Mouse (Mus musculus) embryonic facial prominence, embryonic 11.5 days (tissue): ENCODE measurements around the gene Aox2. TPM values are rescaled to one million over a fixed set of nuclear protein-coding genes. Genes with fewer than 3 reads are reported as not detected.

Experiments used
- ATAC-seq: fragments of 200-750 bp; cut with Nextera tagmentation; replicated peaks from 2 replicates; pipeline ENCODE4 v1.8.0; 2017; ENCODE audit warnings: low read depth; ENCODE audit not compliant: insufficient number of reproducible peaks, low FRiP score, low TSS enrichment
- DNase-seq: peaks from one replicate; pipeline ENCODE4 v3.0.0-alpha.2; 2015; ENCODE audit warnings: low spot score
- H3K27ac ChIP-seq: fragments of 300-500 bp; sonication (generic); replicated peaks from 2 replicates; pipeline ENCODE4 v1.5.1; 2014; ENCODE audit warnings: mild to moderate bottlenecking, low read depth, low read length, control low read depth
- H3K27me3 ChIP-seq: fragments of 300-500 bp; sonication (generic); 2 replicates; pipeline ENCODE4 v1.6.1; 2014; ENCODE audit warnings: mild to moderate bottlenecking, low read length, moderate library complexity, mixed read lengths; ENCODE audit not compliant: control insufficient read depth, insufficient read depth
- H3K36me3 ChIP-seq: fragments of 300-500 bp; sonication (generic); replicated peaks from 2 replicates; pipeline ENCODE4 v1.6.1; 2014; ENCODE audit warnings: low read depth, mild to moderate bottlenecking, low read length, moderate library complexity, mixed read lengths; ENCODE audit not compliant: control insufficient read depth, insufficient read depth
- H3K4me1 ChIP-seq: fragments of 300-500 bp; sonication (generic); 2 replicates; pipeline ENCODE4 v1.6.1; 2014; ENCODE audit warnings: low read length, mixed read lengths; ENCODE audit not compliant: control insufficient read depth, insufficient read depth
- H3K4me2 ChIP-seq: fragments of 300-500 bp; sonication (generic); 2 replicates; pipeline ENCODE4 v1.6.1; 2014; ENCODE audit warnings: low read depth, mild to moderate bottlenecking, control low read depth, low read length, moderate library complexity
- H3K4me3 ChIP-seq: fragments of 300-500 bp; sonication (generic); 2 replicates; pipeline ENCODE4 v1.5.1; 2014; ENCODE audit warnings: low read depth, low read length, control low read depth
- H3K9ac ChIP-seq: fragments of 300-500 bp; sonication (generic); replicated peaks from 2 replicates; pipeline ENCODE4 v1.6.1; 2014; ENCODE audit warnings: mild to moderate bottlenecking, control low read depth, low read length
- H3K9me3 ChIP-seq: fragments of 300-500 bp; sonication (generic); replicated peaks from 2 replicates; pipeline ENCODE4 v1.6.1; 2016; ENCODE audit warnings: mild to moderate bottlenecking, low read length, inconsistent platforms, mixed read lengths; ENCODE audit not compliant: control insufficient read depth
- WGBS: fragments of 180-500 bp; shearing (Covaris S2); extraction: QIAGEN DNeasy Blood & Tissue Kit; methylation state at CpG from one replicate; pipeline ENCODE4 v1.1.7; 2014; 5-methylcytosine and 5-hydroxymethylcytosine counted together
- polyA plus RNA-seq: library from polyadenylated mRNA; unstranded; fragments of >200 nt; fragmentation: Nextera tagmentation; extraction: Ambion mirVana; gene quantifications from 2 replicates; pipeline ENCODE4 v1.2.1, GENCODE M21; 2014

The Aox2 gene
- polyA plus RNA-seq, 1 experiment from 2014 or later = not detected

DNA sequence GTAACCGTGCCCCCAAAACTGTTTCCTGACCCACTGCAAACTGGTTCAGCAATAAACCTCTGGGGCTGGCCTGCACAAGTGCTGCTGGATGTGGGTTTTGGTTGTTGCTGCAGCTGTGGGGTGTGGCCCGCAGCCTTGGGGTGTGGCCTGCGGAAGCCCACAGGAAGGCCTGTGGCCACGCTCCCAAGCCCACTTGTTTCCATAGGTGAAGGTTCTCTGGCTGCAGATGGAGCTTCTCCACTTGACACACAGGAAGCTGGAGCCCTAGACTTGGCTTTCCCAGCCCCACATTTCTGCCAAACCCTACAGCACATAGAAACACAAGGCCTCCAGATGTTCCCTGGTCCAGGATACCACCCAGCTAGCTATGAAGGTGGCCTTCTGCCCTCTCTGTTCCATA lies 25.6 kb downstream of the Aox2 start:
- 93% methylated on average over 4 of the region's 4 CpGs for WGBS
- ATAC-seq = no peak
- H3K36me3 ChIP-seq = no peaks in the 10 kb centered on the region
- H3K9me3 ChIP-seq = no peaks in the 10 kb centered on the region
- no peak overlapping the region for H3K9ac ChIP-seq
- no peak for DNase-seq
- no peak overlapping the region for H3K4me3 ChIP-seq
- H3K27ac ChIP-seq = no peak overlapping the region
- no peaks in the 10 kb centered on the region for H3K27me3 ChIP-seq
- no peak overlapping the region for H3K4me2 ChIP-seq
- H3K4me1 ChIP-seq = no peaks in the 10 kb centered on the region

- H3K4me3 ChIP-seq = no peak overlapping the region
- ATAC-seq (no peak), DNase-seq (no peak)
- H3K27me3 ChIP-seq = no peaks in the 10 kb centered on the region
- no peak overlapping the region for H3K27ac ChIP-seq
- H3K9ac ChIP-seq = no peak overlapping the region
- H3K9me3 ChIP-seq = no peaks in the 10 kb centered on the region
- no peak overlapping the region for H3K4me2 ChIP-seq
- H3K36me3 ChIP-seq = no peaks in the 10 kb centered on the region
- 67% methylated on average over 12 of the region's 12 CpGs for WGBS
- H3K4me1 ChIP-seq = no peaks in the 10 kb centered on the region
Observed at GRCm38 (mm10) chr1:58304296-58304695, 26.2 kb downstream of the Aox2 start.

- ATAC-seq (no peak), DNase-seq (no peak)
- H3K36me3 ChIP-seq = no peaks in the 10 kb centered on the region
- no peaks in the 10 kb centered on the region for H3K9me3 ChIP-seq
- H3K4me2 ChIP-seq = no peak overlapping the region
- no peak overlapping the region for H3K4me3 ChIP-seq
- H3K27ac ChIP-seq = no peak overlapping the region
- H3K4me1 ChIP-seq = no peaks in the 10 kb centered on the region
- H3K9ac ChIP-seq = no peak overlapping the region
- no peaks in the 10 kb centered on the region for H3K27me3 ChIP-seq
- 67% methylated on average over 8 of the region's 8 CpGs for WGBS
Observed at GRCm38 (mm10) chr1:58307181-58307580, 29.1 kb downstream of the Aox2 start.

- ATAC-seq (no peak), DNase-seq (no peak)
- Histone ChIP-seq H3K36me3 (no peaks in the 10 kb centered on the region), H3K27ac (no peak overlapping the region), H3K4me2 (no peak overlapping the region), H3K9ac (no peak overlapping the region), H3K9me3 (no peaks in the 10 kb centered on the region), H3K4me3 (no peak overlapping the region), H3K4me1 (no peaks in the 10 kb centered on the region), H3K27me3 (no peaks in the 10 kb centered on the region)
- WGBS = 87% methylated on average over 8 of the region's 8 CpGs
Observed at GRCm38 (mm10) chr1:58308594-58308993, 30.5 kb downstream of the Aox2 start.

GRCm38 (mm10) chr1:58309853-58310252 lies 31.7 kb downstream of the Aox2 start:
- no peaks in the 10 kb centered on the region for H3K4me1 ChIP-seq
- H3K36me3 ChIP-seq = no peaks in the 10 kb centered on the region
- ATAC-seq = no peak
- H3K9me3 ChIP-seq = no peaks in the 10 kb centered on the region
- 81% methylated on average over 4 of the region's 4 CpGs for WGBS
- no peak overlapping the region for H3K9ac ChIP-seq
- no peak overlapping the region for H3K27ac ChIP-seq
- H3K27me3 ChIP-seq = no peaks in the 10 kb centered on the region
- no peak for DNase-seq
- H3K4me3 ChIP-seq = no peak overlapping the region
- no peak overlapping the region for H3K4me2 ChIP-seq

DNA sequence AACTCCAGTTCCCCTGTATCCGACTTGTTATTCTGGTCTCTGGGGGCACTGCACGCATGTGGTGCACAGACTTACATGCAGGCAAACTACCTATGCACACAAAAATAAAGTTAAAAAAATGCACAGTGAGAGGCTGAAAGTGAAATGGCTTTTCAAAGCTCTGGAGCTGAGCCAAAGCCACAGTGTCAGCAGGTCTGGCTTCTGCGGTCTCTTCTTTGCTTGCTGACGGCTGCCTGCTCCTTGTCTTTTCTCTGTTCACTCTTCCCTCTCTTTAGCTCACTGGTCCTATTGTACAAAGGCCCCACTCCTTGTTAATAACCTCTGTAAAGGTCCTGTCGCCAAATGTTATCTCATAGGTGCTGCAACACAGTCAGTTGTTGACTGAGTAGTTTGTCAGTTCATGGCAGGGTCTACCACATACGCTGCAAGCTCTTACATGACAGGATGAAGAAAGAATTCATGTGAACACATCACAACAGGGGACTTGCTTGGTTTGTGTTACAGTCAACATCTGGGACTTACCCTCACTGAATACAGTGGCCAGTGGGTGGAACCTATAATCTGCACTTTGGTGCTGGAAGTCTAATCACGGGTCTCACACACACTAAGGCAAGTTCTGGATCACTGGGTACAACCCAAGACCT lies 33.2 kb downstream of the Aox2 start:
- DNase-seq = no peak
- Histone ChIP-seq H3K4me1 (no peaks in the 10 kb centered on the region), H3K27me3 (no peaks in the 10 kb centered on the region), H3K9me3 (no peaks in the 10 kb centered on the region), H3K27ac (no peak overlapping the region), H3K4me3 (no peak overlapping the region), H3K9ac (no peak overlapping the region), H3K4me2 (no peak overlapping the region), H3K36me3 (no peaks in the 10 kb centered on the region)
- 83% methylated on average over 7 of the region's 7 CpGs for WGBS
- ATAC-seq = no peak

DNA sequence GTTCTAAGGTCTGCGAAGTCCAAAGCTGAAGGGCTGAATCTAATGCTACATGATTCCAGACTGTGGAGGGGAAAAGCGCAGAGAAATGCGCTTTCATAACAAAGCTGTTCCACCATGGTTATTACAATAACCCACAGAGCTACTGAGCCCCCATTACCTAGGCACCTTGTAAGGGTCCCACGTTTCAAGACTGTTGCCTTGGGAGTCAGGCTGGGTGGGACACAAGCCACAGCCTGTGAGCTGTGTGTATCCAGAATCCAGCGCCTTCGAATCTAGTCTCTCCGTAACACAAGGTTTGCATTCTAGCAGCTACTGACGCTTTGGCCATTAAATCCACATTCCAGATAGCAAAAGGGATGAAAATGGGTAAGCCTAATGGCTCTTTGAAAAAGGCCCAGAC lies 35.0 kb downstream of the Aox2 start:
- WGBS = 90% methylated on average over 8 of the region's 8 CpGs

DNA sequence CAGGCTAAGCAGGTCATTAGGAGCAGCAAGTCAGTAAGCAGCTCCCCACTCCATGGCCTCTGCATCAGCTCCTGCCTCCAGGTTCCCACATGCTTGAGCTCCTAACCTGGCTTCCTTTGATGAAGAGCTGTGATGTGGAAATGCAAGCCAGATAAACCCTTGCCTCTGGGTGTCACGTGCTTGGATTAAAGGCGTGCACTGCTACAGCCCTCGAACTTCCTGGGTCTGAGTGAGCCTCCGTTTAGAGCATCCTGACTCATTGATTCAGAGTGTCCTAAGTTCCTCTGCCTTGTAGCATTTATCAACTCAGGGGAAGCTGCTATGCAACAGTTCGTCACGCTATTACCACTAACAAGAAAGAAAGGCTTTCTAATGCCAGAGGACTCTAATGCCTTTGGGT lies 37.4 kb downstream of the Aox2 start:
- H3K9me3 ChIP-seq = no peaks in the 10 kb centered on the region
- no peak overlapping the region for H3K4me3 ChIP-seq
- ATAC-seq = no peak
- H3K9ac ChIP-seq = no peak overlapping the region
- H3K4me1 ChIP-seq = no peaks in the 10 kb centered on the region
- no peak overlapping the region for H3K4me2 ChIP-seq
- no peak for DNase-seq
- H3K27ac ChIP-seq = no peak overlapping the region
- no peaks in the 10 kb centered on the region for H3K36me3 ChIP-seq
- 73% methylated on average over 6 of the region's 6 CpGs for WGBS
- no peaks in the 10 kb centered on the region for H3K27me3 ChIP-seq

More for the DNA sequence above, 35.0 kb downstream of the Aox2 start:
- Histone ChIP-seq H3K4me2 (no peak overlapping the region), H3K27ac (no peak overlapping the region), H3K4me3 (no peak overlapping the region), H3K27me3 (no peaks in the 10 kb centered on the region), H3K9ac (no peak overlapping the region), H3K36me3 (no peaks in the 10 kb centered on the region), H3K4me1 (no peaks in the 10 kb centered on the region), H3K9me3 (no peaks in the 10 kb centered on the region)
- ATAC-seq (no peak), DNase-seq (no peak)
